Mouse (Mus musculus) thymus, adult 2 months (tissue): ENCODE data around the gene Pygm.

Experiments used
- CTCF ChIP-seq: fragments of 200-500 bp; IDR thresholded peaks from 2 replicates; pipeline ENCODE4 v1.5.1; 2012; ENCODE audit warnings: mild to moderate bottlenecking, control low read depth, low read length, moderate library complexity, borderline replicate concordance; ENCODE audit not compliant: control insufficient read depth, poor library complexity, insufficient read depth; ENCODE audit errors: extremely low read depth
- POLR2A ChIP-seq: fragments of 200-500 bp; IDR thresholded peaks from 2 replicates; pipeline ENCODE4 v1.6.1; 2012; ENCODE audit warnings: mild to moderate bottlenecking, low read length, control low read depth, moderate library complexity; ENCODE audit not compliant: control insufficient read depth, poor library complexity, insufficient read depth; ENCODE audit errors: extremely low read depth

DNA sequence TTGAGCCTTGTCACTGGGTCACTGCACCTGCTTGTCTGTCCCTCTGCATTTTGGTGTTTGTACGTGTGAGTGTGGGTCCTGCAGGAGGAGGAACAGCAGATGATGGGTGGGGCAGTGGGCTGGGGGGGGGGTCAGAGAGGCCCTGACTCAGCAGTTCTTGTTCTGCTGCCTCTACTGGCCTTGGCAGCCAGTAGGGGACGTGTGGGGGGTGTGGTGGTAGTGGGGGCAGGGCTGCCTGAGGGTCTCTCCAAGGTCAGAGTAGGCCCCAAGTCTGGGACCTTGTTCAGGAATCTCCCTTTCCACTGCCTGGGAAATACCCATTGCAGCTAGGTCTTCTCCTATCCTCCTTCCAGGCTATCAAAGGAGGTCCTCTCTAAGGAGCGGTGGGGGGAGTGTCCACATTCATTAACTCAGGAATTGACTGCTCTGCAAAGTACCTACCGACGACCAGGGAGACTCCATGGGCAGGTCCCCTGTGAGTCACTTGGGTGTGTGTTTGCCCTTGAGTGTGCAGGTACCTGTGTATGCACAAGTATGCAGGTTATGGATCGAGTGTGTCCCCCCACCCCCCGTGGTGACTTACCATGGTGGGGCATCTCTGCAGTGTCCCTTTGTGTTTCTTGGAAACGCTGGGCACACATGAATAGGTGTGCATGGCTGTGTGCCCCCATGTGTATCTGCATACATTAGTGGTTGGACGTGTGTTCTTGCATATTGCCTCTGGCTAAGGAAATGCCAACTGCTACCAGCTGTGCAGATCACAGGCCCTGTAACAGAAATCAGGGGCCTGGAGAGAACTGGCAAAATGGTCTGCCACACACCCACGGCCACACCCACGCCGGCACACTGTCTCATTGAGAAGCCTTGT is 32.9 kb downstream of the Pygm start:
- TF ChIP-seq CTCF: no peak
- TF ChIP-seq POLR2A: no peak
